Mouse (Mus musculus) liver, postnatal 0 days (tissue): Measurements from ENCODE around the gene Gipc3. TPM values are rescaled to one million over a fixed set of nuclear protein-coding genes. Genes with fewer than 3 reads are reported as not detected.

Experiments
- ATAC-seq: fragments of 200-750 bp; cut with Nextera tagmentation; 2 replicates; pipeline ENCODE4 v1.8.0; 2017; ENCODE audit warnings: mild to moderate bottlenecking, moderate library complexity
- DNase-seq: peaks from one replicate; pipeline ENCODE4 v3.0.0-alpha.2; 2016
- H3K27ac ChIP-seq: fragments of 300-500 bp; sonication (generic); 2 replicates; pipeline ENCODE4 v1.5.1; 2014; ENCODE audit warnings: antibody characterized with exemption, moderate library complexity, mild to moderate bottlenecking, low read depth
- H3K27me3 ChIP-seq: fragments of 300-500 bp; sonication (generic); 2 replicates; pipeline ENCODE4 v1.6.1; 2014; ENCODE audit warnings: low read length, control low read depth, mixed read lengths; ENCODE audit not compliant: insufficient read depth
- H3K36me3 ChIP-seq: fragments of 300-500 bp; sonication (generic); replicated peaks from 2 replicates; pipeline ENCODE4 v1.6.1; 2014; ENCODE audit warnings: mild to moderate bottlenecking, control low read depth, low read length, moderate library complexity, mixed read lengths; ENCODE audit not compliant: insufficient read depth
- H3K4me1 ChIP-seq: fragments of 300-500 bp; sonication (generic); 2 replicates; pipeline ENCODE4 v1.6.1; 2014; ENCODE audit warnings: antibody characterized with exemption, mild to moderate bottlenecking, control low read depth; ENCODE audit not compliant: insufficient read depth
- H3K4me2 ChIP-seq: fragments of 300-500 bp; sonication (generic); 2 replicates; pipeline ENCODE4 v1.6.1; 2014; ENCODE audit warnings: low read depth, mild to moderate bottlenecking, low read length, moderate library complexity, mixed read lengths
- H3K4me3 ChIP-seq: fragments of 300-500 bp; sonication (generic); 2 replicates; pipeline ENCODE4 v1.5.1; 2014; ENCODE audit warnings: low read depth, low read length
- H3K9ac ChIP-seq: fragments of 300-500 bp; sonication (generic); replicated peaks from 2 replicates; pipeline ENCODE4 v1.6.1; 2014; ENCODE audit warnings: mild to moderate bottlenecking, moderate library complexity
- H3K9me3 ChIP-seq: fragments of 300-500 bp; sonication (generic); 2 replicates; pipeline ENCODE4 v1.6.1; 2016; ENCODE audit warnings: mild to moderate bottlenecking, control low read depth, low read length, mixed read lengths
- CTCF ChIP-seq: sonication (generic); IDR thresholded peaks from 2 replicates; pipeline ENCODE4 v1.5.1; 2016; ENCODE audit warnings: antibody characterized with exemption, low read depth
- EP300 ChIP-seq: IDR thresholded peaks from 2 replicates; pipeline ENCODE4 v1.6.1; 2016; ENCODE audit warnings: antibody characterized with exemption, low read depth, mild to moderate bottlenecking
- WGBS: fragments of 180-500 bp; shearing (Covaris S2); extraction: QIAGEN DNeasy Blood & Tissue Kit; methylation state at CpG from one replicate; pipeline ENCODE4 v1.1.7; 2014; ENCODE audit not compliant: insufficient replicate concordance; 5-methylcytosine and 5-hydroxymethylcytosine counted together
- polyA plus RNA-seq: library from polyadenylated mRNA; unstranded; fragments of >200 nt; fragmentation: Nextera tagmentation; extraction: Ambion mirVana; gene quantifications from 2 replicates; pipeline ENCODE4 v1.2.1, GENCODE M21; 2015

The Gipc3 gene
- polyA plus RNA-seq, 1 experiment from 2014 or later: 0.02 TPM

GRCm38 (mm10) chr10:81316338-81317060, 26.6 kb downstream of the Gipc3 start:
- no peak overlapping the region for H3K4me3 ChIP-seq
- no peaks in the 10 kb centered on the region for H3K27me3 ChIP-seq
- TF ChIP-seq CTCF (peak; percentile 62), EP300 (no peak)
- peak overlapping the region; percentile 35; the same call in 1 of the 2 replicates for H3K9ac ChIP-seq
- ATAC-seq: no peak
- no peak overlapping the region for H3K27ac ChIP-seq
- no peaks in the 10 kb centered on the region for H3K9me3 ChIP-seq
- DNase-seq: no peak
- peak overlapping the region; percentile 60 for H3K4me2 ChIP-seq
- WGBS: 72% methylated on average over 14 of the region's 16 CpGs
- H3K36me3 ChIP-seq: peaks cover 31% of the 10 kb centered on the region
- peaks cover 33% of the 10 kb centered on the region for H3K4me1 ChIP-seq

- Histone ChIP-seq H3K4me3 (no peak overlapping the region), H3K36me3 (peaks cover 40% of the 10 kb centered on the region), H3K9me3 (no peaks in the 10 kb centered on the region), H3K4me2 (no peak overlapping the region), H3K27ac (no peak overlapping the region), H3K4me1 (peaks cover 33% of the 10 kb centered on the region), H3K27me3 (no peaks in the 10 kb centered on the region), H3K9ac (no peak overlapping the region)
- 88% methylated on average over 16 of the region's 16 CpGs for whole genome bisulfite sequencing
- no peak for DNase-seq
- no peak for ATAC-seq
- TF ChIP-seq EP300 (no peak), CTCF (no peak)
Observed at GRCm38 (mm10) chr10:81315587-81315986, 27.5 kb downstream of the Gipc3 start.

- no peak for DNase-seq
- Histone ChIP-seq H3K9me3 (no peaks in the 10 kb centered on the region), H3K27ac (no peak overlapping the region), H3K4me2 (no peak overlapping the region), H3K4me1 (peaks cover 23% of the 10 kb centered on the region), H3K27me3 (no peaks in the 10 kb centered on the region), H3K9ac (no peak overlapping the region), H3K4me3 (no peak overlapping the region), H3K36me3 (peaks cover 48% of the 10 kb centered on the region)
- ATAC-seq: no peak
- WGBS: 68% methylated on average over 7 of the region's 7 CpGs
- no peak for TF ChIP-seq EP300
- TF ChIP-seq CTCF: no peak
Observed at GRCm38 (mm10) chr10:81314201-81314600, 28.9 kb downstream of the Gipc3 start.

DNA sequence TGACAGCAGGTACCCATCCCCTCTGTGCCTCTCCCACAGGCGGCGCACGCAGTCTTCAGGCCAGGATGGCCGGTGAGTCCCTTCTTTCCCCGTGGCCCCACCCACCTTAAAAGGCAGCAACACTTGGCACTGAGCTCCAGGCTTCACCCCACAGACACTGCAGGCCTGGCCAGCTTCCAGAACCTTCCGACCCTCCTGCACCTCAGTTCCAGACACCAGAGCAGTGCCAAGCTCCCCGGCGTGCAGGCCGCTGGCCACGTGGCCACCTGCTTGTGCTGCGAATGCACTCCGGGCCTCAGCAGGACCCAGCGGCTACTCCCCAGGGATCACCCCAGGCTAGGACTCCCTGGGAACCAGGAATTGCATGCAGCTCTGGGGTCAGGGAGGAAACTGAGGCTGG, 29.5 kb downstream of the Gipc3 start:
- Histone ChIP-seq H3K9ac (no peak overlapping the region), H3K27ac (no peak overlapping the region), H3K9me3 (no peaks in the 10 kb centered on the region), H3K4me2 (no peak overlapping the region), H3K36me3 (peaks cover 54% of the 10 kb centered on the region), H3K4me1 (peaks cover 17% of the 10 kb centered on the region), H3K27me3 (no peaks in the 10 kb centered on the region), H3K4me3 (no peak overlapping the region)
- no peak for ATAC-seq
- no peak for DNase-seq
- TF ChIP-seq CTCF (no peak), EP300 (no peak)
- 94% methylated on average over 13 of the region's 13 CpGs for WGBS

- H3K36me3 ChIP-seq: peaks cover 64% of the 10 kb centered on the region
- no peak overlapping the region for H3K27ac ChIP-seq
- TF ChIP-seq EP300: no peak
- no peak for TF ChIP-seq CTCF
- peaks cover 2% of the 10 kb centered on the region for H3K4me1 ChIP-seq
- H3K4me3 ChIP-seq: no peak overlapping the region
- 76% methylated on average over 5 of the region's 5 CpGs for WGBS
- DNase-seq (no peak), ATAC-seq (no peak)
- H3K9ac ChIP-seq: no peak overlapping the region
- H3K9me3 ChIP-seq: no peaks in the 10 kb centered on the region
- H3K27me3 ChIP-seq: no peaks in the 10 kb centered on the region
- no peak overlapping the region for H3K4me2 ChIP-seq
Observed at GRCm38 (mm10) chr10:81309571-81309970, 33.5 kb downstream of the Gipc3 start.

- TF ChIP-seq CTCF (no peak), EP300 (no peak)
- no peaks in the 10 kb centered on the region for H3K9me3 ChIP-seq
- peaks cover 51% of the 10 kb centered on the region for H3K36me3 ChIP-seq
- no peaks in the 10 kb centered on the region for H3K27me3 ChIP-seq
- no peak overlapping the region for H3K9ac ChIP-seq
- DNase-seq (no peak), ATAC-seq (no peak)
- no peak overlapping the region for H3K4me2 ChIP-seq
- H3K4me3 ChIP-seq: no peak overlapping the region
- no peak overlapping the region for H3K27ac ChIP-seq
- H3K4me1 ChIP-seq: peaks cover 28% of the 10 kb centered on the region
- WGBS: 89% methylated on average over 21 of the region's 21 CpGs
Observed at GRCm38 (mm10) chr10:81306837-81307682, 36.0 kb downstream of the Gipc3 start.
